Mouse (Mus musculus): ENCODE results near the gene Glrp1. TPM values are rescaled to one million over a fixed set of nuclear protein-coding genes. Genes with fewer than 3 reads are reported as not detected.

The Glrp1 gene
- polyA plus RNA-seq, 1 experiment from 2014 or later, result not detected

DNA sequence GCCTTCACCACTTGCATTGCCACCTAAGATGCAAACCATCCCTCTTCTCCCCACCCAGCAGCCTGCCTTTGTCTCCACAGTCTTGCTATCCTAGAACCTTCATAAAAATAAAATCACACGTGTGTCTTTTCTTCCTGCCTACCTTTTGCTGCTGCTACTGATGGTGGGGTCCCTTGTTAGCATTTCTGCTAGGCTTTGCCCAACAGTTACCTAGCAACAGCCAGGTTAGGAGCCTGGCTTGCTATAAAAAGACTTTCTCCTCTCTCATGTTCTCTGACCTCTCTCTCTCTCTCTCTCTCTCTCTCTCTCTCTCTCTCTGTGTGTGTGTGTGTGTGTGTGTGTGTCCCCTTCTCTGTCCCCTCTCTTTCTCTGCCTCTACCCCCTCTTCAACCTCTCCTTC lies 48.8 kb downstream of the Glrp1 start:
- Histone ChIP-seq H3K36me3 (ENCODE audit: control insufficient read depth, insufficient read depth, low read length) (no peaks in the 10 kb centered on the region), H3K4me2 (ENCODE audit: low read depth, low read length) (no peak overlapping the region), H3K4me1 (ENCODE audit: control insufficient read depth, insufficient read depth, low read length) (no peaks in the 10 kb centered on the region), H3K9ac (ENCODE audit: low read depth, low read length) (no peak overlapping the region), H3K9me3 (ENCODE audit: control insufficient read depth, low read length) (peaks cover 4% of the 10 kb centered on the region; the same call in 1 of the 2 replicates), H3K4me3 (ENCODE audit: low read length) (no peak overlapping the region), H3K27ac (ENCODE audit: low read length) (no peak overlapping the region), H3K27me3 (replicated peaks; ENCODE audit: control insufficient read depth, insufficient read depth, low read length) (no peaks in the 10 kb centered on the region)
- 14% methylated on average over 1 of the region's 1 CpGs for WGBS
- no peak for ATAC-seq

DNA sequence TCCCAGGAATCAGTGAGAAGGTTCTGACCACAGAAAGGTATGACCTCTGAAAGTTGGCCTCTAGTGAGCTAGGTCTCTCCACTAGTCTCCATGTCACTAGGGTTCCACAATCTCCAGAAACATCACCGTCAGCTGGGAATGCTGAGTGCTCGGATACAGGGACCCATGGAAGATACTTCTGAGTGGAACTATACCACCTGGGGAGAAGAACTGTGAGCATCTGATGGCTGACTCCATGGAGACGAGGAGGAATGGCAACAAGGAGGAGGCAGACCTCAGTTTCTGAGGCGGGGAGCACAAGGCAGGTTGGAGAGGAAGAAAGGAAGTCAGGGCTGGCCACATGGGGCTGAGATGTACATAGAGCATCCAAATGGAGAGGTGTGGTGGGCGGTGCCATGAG lies 50.2 kb downstream of the Glrp1 start:
- Histone ChIP-seq H3K4me2 (ENCODE audit: low read depth, low read length) (no peak overlapping the region), H3K4me3 (ENCODE audit: low read length) (no peak overlapping the region), H3K27me3 (replicated peaks; ENCODE audit: control insufficient read depth, insufficient read depth, low read length) (no peaks in the 10 kb centered on the region), H3K9ac (ENCODE audit: low read depth, low read length) (no peak overlapping the region), H3K4me1 (ENCODE audit: control insufficient read depth, insufficient read depth, low read length) (no peaks in the 10 kb centered on the region), H3K27ac (ENCODE audit: low read length) (no peak overlapping the region), H3K36me3 (ENCODE audit: control insufficient read depth, insufficient read depth, low read length) (no peaks in the 10 kb centered on the region), H3K9me3 (ENCODE audit: control insufficient read depth, low read length) (peaks cover 4% of the 10 kb centered on the region; the same call in 1 of the 2 replicates)
- ATAC-seq, result no peak
- 86% methylated on average over 5 of the region's 5 CpGs for WGBS

DNA sequence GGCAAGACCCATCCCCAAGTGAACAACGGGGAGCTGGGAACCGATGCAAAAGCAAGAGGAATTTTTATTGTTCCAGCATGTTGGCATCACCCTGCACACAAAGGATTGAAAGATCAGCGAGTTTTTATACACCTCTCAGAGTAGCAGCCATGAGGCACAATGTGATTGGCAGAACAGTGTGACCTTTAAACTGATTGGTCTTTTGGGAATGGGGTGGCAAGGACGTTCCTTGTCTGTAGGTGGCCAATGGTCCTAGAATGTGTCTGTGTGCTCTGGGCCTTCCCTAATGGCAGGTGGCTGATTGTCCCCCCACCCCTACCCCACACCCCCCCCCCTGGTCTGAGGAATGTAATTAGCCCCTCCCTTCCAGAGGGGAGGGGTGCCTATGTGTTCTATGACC lies 50.7 kb downstream of the Glrp1 start:
- no peak for ATAC-seq
- H3K9ac ChIP-seq (ENCODE audit: low read depth, low read length), result no peak overlapping the region
- H3K4me1 ChIP-seq (ENCODE audit: control insufficient read depth, insufficient read depth, low read length), result no peaks in the 10 kb centered on the region
- H3K36me3 ChIP-seq (ENCODE audit: control insufficient read depth, insufficient read depth, low read length), result no peaks in the 10 kb centered on the region
- H3K27ac ChIP-seq (ENCODE audit: low read length), result no peak overlapping the region
- H3K9me3 ChIP-seq (ENCODE audit: control insufficient read depth, low read length), result peaks cover 4% of the 10 kb centered on the region; the same call in 1 of the 2 replicates
- H3K27me3 ChIP-seq (replicated peaks; ENCODE audit: control insufficient read depth, insufficient read depth, low read length), result no peaks in the 10 kb centered on the region
- H3K4me2 ChIP-seq (ENCODE audit: low read depth, low read length), result no peak overlapping the region
- 89% methylated on average over 4 of the region's 4 CpGs for WGBS
- H3K4me3 ChIP-seq (ENCODE audit: low read length), result no peak overlapping the region

DNA sequence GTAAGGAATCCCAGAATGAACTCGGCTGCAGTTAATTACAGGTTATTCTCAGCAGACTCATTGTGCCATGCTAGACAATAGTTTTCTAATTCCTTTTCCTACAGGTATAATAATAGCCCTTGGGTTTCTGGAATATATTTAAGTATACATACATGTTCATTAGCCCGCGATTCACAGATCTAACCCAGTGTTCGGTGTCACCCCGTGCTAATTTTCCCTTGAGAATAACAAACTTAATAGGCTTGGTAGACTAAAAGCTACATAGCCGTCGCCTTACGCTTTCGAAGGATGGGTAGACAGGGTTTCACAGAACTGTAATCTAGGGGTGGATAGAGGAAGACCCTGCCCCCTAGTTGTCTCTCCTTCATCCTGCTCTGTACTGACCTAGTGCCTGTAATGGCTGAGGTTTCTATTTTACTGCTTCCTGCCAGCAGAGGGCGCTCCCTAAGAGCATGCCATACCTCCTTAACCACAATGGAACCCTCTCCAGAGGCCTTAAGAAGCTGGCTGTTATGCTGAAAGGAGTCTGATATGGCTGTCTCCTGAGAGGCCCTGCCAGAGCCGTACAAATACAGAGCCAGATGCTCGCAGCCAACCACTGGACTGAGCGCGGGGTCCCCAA lies 53.3 kb downstream of the Glrp1 start:
- H3K9me3 ChIP-seq (ENCODE audit: control insufficient read depth, low read length), result peaks cover 4% of the 10 kb centered on the region; the same call in 1 of the 2 replicates
- no peak overlapping the region for H3K27ac ChIP-seq (ENCODE audit: low read length)
- peaks cover 2% of the 10 kb centered on the region; the same call in 1 of the 2 replicates for H3K4me1 ChIP-seq (ENCODE audit: control insufficient read depth, insufficient read depth, low read length)
- WGBS, result 60% methylated on average over 14 of the region's 14 CpGs
- no peaks in the 10 kb centered on the region for H3K36me3 ChIP-seq (ENCODE audit: control insufficient read depth, insufficient read depth, low read length)
- ATAC-seq, result no peak
- H3K4me2 ChIP-seq (ENCODE audit: low read depth, low read length), result no peak overlapping the region
- H3K9ac ChIP-seq (ENCODE audit: low read depth, low read length), result no peak overlapping the region
- no peak overlapping the region for H3K4me3 ChIP-seq (ENCODE audit: low read length)
- no peaks in the 10 kb centered on the region for H3K27me3 ChIP-seq (replicated peaks; ENCODE audit: control insufficient read depth, insufficient read depth, low read length)

DNA sequence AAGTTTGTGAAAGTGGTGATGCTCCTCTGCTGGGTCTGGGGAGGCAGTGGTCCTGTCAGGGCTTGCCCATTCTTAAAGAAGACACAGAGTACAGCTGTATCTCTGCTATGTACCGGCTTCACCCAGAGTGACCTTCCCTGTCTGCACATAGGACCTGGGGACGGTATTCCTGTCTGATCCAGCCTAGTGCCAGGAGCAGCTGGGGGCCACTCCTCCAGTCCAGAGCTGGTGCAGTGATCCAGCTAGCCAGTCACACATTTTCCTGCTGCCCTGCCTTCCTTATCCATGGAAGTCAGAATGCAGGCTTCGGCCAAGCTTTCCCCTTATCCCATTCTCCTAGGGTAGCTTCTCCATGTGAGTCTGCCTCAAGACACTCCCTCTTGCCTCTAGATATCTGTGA lies 54.1 kb downstream of the Glrp1 start:
- no peaks in the 10 kb centered on the region for H3K27me3 ChIP-seq (replicated peaks; ENCODE audit: control insufficient read depth, insufficient read depth, low read length)
- peaks cover 4% of the 10 kb centered on the region; the same call in 1 of the 2 replicates for H3K9me3 ChIP-seq (ENCODE audit: control insufficient read depth, low read length)
- H3K9ac ChIP-seq (ENCODE audit: low read depth, low read length), result no peak overlapping the region
- ATAC-seq, result no peak
- no peak overlapping the region for H3K4me3 ChIP-seq (ENCODE audit: low read length)
- WGBS, result 77% methylated on average over 3 of the region's 3 CpGs
- H3K27ac ChIP-seq (ENCODE audit: low read length), result no peak overlapping the region
- H3K4me1 ChIP-seq (ENCODE audit: control insufficient read depth, insufficient read depth, low read length), result peaks cover 2% of the 10 kb centered on the region; the same call in 1 of the 2 replicates
- H3K4me2 ChIP-seq (ENCODE audit: low read depth, low read length), result no peak overlapping the region
- no peaks in the 10 kb centered on the region for H3K36me3 ChIP-seq (ENCODE audit: control insufficient read depth, insufficient read depth, low read length)

DNA sequence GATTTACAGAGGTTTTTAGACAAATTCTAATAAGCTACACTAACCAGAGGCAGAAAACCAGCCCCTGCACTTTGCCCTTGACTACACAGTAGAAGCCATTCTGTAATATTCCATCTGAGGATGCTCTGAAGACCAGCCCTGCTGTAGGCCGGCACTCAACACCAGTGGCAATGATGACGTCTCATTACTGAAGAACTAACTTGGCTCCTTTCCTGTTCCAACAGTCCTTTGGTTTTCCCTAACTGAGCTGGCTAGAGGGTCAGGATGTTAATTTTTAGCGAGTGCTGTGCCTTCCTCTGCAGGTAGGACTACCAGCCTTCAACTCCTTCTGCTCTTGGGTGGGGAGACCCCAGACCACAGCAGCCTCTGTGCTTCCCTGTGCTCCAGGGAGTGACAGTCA lies 55.2 kb downstream of the Glrp1 start:
- Histone ChIP-seq H3K27ac (ENCODE audit: low read length) (no peak overlapping the region), H3K4me2 (ENCODE audit: low read depth, low read length) (no peak overlapping the region), H3K27me3 (replicated peaks; ENCODE audit: control insufficient read depth, insufficient read depth, low read length) (no peaks in the 10 kb centered on the region), H3K4me1 (ENCODE audit: control insufficient read depth, insufficient read depth, low read length) (peaks cover 2% of the 10 kb centered on the region; the same call in 1 of the 2 replicates), H3K36me3 (ENCODE audit: control insufficient read depth, insufficient read depth, low read length) (no peaks in the 10 kb centered on the region), H3K4me3 (ENCODE audit: low read length) (no peak overlapping the region), H3K9ac (ENCODE audit: low read depth, low read length) (no peak overlapping the region), H3K9me3 (ENCODE audit: control insufficient read depth, low read length) (peaks cover 4% of the 10 kb centered on the region; the same call in 1 of the 2 replicates)
- ATAC-seq, result no peak
- WGBS, result 49% methylated on average over 3 of the region's 3 CpGs

DNA sequence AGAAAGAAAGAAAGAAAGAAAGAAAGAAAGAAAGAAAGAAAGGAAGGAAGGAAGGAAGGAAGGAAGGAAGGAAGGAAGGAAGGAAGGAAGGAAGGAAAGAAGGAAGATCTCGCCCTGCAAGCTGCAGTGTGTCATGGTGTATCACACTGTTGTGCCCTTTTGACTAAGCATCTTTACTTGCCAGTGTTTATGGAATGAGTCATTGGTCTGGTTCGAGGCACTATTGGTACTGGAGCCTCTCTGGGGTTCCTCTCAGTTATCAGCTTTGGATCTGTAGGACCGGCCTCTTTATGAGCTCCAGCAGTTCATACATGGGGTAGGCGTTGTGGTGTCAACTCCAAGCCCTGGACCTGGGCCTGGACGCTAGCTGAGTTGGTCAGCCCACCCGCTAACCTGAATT lies 57.7 kb downstream of the Glrp1 start:
- Histone ChIP-seq H3K36me3 (ENCODE audit: control insufficient read depth, insufficient read depth, low read length) (no peaks in the 10 kb centered on the region), H3K4me1 (ENCODE audit: control insufficient read depth, insufficient read depth, low read length) (peaks cover 2% of the 10 kb centered on the region; the same call in 1 of the 2 replicates), H3K9me3 (ENCODE audit: control insufficient read depth, low read length) (no peaks in the 10 kb centered on the region), H3K27me3 (replicated peaks; ENCODE audit: control insufficient read depth, insufficient read depth, low read length) (no peaks in the 10 kb centered on the region), H3K9ac (ENCODE audit: low read depth, low read length) (no peak overlapping the region), H3K4me2 (ENCODE audit: low read depth, low read length) (no peak overlapping the region), H3K4me3 (ENCODE audit: low read length) (no peak overlapping the region), H3K27ac (ENCODE audit: low read length) (no peak overlapping the region)
- no peak for ATAC-seq
- WGBS, result 73% methylated on average over 6 of the region's 6 CpGs

DNA sequence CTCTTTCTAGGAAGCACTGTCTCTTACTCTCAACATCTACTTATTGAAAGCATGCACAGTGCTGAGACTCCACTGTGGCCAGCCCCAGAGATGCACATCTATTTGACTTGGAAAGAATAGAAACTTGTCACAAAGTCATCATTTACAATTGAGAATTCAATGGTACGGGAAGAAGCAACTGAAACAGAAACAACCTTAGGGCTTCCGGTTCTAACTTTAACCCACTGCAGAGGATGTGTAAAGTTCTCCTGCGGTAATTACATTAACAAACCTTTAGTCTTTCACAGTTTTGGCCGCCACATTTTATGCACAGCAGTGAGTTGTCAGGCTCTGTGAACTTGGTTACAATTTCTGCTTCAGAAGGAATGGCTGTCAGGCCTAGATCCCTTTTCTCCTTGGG lies 59.2 kb downstream of the Glrp1 start:
- no peak overlapping the region for H3K4me3 ChIP-seq (ENCODE audit: low read length)
- no peak overlapping the region for H3K27ac ChIP-seq (ENCODE audit: low read length)
- H3K9me3 ChIP-seq (ENCODE audit: control insufficient read depth, low read length), result no peaks in the 10 kb centered on the region
- H3K9ac ChIP-seq (ENCODE audit: low read depth, low read length), result no peak overlapping the region
- H3K4me2 ChIP-seq (ENCODE audit: low read depth, low read length), result no peak overlapping the region
- ATAC-seq, result no peak
- WGBS, result 71% methylated on average over 4 of the region's 4 CpGs
- no peaks in the 10 kb centered on the region for H3K36me3 ChIP-seq (ENCODE audit: control insufficient read depth, insufficient read depth, low read length)
- H3K27me3 ChIP-seq (replicated peaks; ENCODE audit: control insufficient read depth, insufficient read depth, low read length), result no peaks in the 10 kb centered on the region
- peaks cover 2% of the 10 kb centered on the region; the same call in 1 of the 2 replicates for H3K4me1 ChIP-seq (ENCODE audit: control insufficient read depth, insufficient read depth, low read length)

All from intestine, embryonic 16.5 days (tissue).